Mouse (Mus musculus) myocyte (in vitro differentiated cells): Measurements from ENCODE around the gene Tbce.

Experiments
- CEBPB ChIP-seq: IDR thresholded peaks from 2 replicates; pipeline ENCODE4 v1.6.1; 2011; ENCODE audit warnings: mild to moderate bottlenecking, moderate library complexity; ENCODE audit not compliant: poor library complexity, insufficient read depth, severe bottlenecking
- E2F4 ChIP-seq: IDR thresholded peaks from one replicate; pipeline ENCODE4 v1.6.1; 2011; ENCODE audit warnings: mild to moderate bottlenecking, control low read depth, moderate library complexity; ENCODE audit not compliant: insufficient read depth
- MAX ChIP-seq: IDR thresholded peaks from one replicate; pipeline ENCODE4 v1.6.1; 2011; ENCODE audit warnings: low read depth, mild to moderate bottlenecking, control low read depth
- MYOD1 ChIP-seq, 3 experiments: IDR thresholded peaks; one replicate each; pipeline ENCODE4 v1.6.1; 2011; ENCODE audit warnings: control low read depth in 2 of 3, low read depth in 2 of 3, mild to moderate bottlenecking in 2 of 3, moderate library complexity in 1 of 3; ENCODE audit not compliant: insufficient read length in 2 of 3, control insufficient read depth in 1 of 3
- MYOG ChIP-seq, 3 experiments: IDR thresholded peaks; one replicate each; pipeline ENCODE4 v1.6.1; 2011; ENCODE audit warnings: control low read depth in 2 of 3, low read depth in 2 of 3, mild to moderate bottlenecking in 2 of 3; ENCODE audit not compliant: insufficient read length in 2 of 3, control insufficient read depth in 1 of 3, insufficient read depth in 1 of 3
- POLR2A ChIP-seq: IDR thresholded peaks from one replicate; pipeline ENCODE4 v1.6.1; 2011; ENCODE audit warnings: low read depth, mild to moderate bottlenecking, control low read depth, moderate library complexity; ENCODE audit not compliant: insufficient read length
- POLR2AphosphoS2 ChIP-seq: IDR thresholded peaks from one replicate; pipeline ENCODE4 v1.6.1; 2011; ENCODE audit warnings: low read depth, control low read depth; ENCODE audit not compliant: insufficient read length
- REST ChIP-seq: IDR thresholded peaks from one replicate; pipeline ENCODE4 v1.6.1; 2011; ENCODE audit warnings: mild to moderate bottlenecking, control low read depth, moderate library complexity; ENCODE audit not compliant: insufficient read depth, insufficient read length
- SRF ChIP-seq: IDR thresholded peaks from one replicate; pipeline ENCODE4 v1.6.1; 2011; ENCODE audit warnings: low read depth; ENCODE audit not compliant: control insufficient read depth, insufficient read length
- TCF12 ChIP-seq: IDR thresholded peaks from one replicate; pipeline ENCODE4 v1.6.1; 2011; ENCODE audit warnings: mild to moderate bottlenecking, control low read depth; ENCODE audit not compliant: poor library complexity, insufficient read depth, severe bottlenecking
- TCF3 ChIP-seq: IDR thresholded peaks from one replicate; pipeline ENCODE4 v1.6.1; 2011; ENCODE audit warnings: low read depth, control low read depth; ENCODE audit not compliant: insufficient read length
- USF1 ChIP-seq: IDR thresholded peaks from one replicate; pipeline ENCODE4 v1.6.1; 2011; ENCODE audit warnings: low read depth, mild to moderate bottlenecking, control low read depth, moderate library complexity

- no peak for TF ChIP-seq USF1
- no peak for TF ChIP-seq TCF12
- TF ChIP-seq POLR2A, result no peak
- TF ChIP-seq MYOD1 (IDR thresholded peaks at IDR 0.05; ENCODE audit: control insufficient read depth in 1 of 3, insufficient read length in 2 of 3, low read depth in 2 of 3), result no peak
- no peak for TF ChIP-seq TCF3
- no peak for TF ChIP-seq CEBPB
- no peak for TF ChIP-seq SRF
- no peak for TF ChIP-seq POLR2AphosphoS2
- no peak for TF ChIP-seq MAX
- TF ChIP-seq E2F4, result no peak
- TF ChIP-seq MYOG (IDR thresholded peaks at IDR 0.05; ENCODE audit: control insufficient read depth in 1 of 3, insufficient read depth in 1 of 3, insufficient read length in 2 of 3, low read depth in 2 of 3), result no peak
- TF ChIP-seq REST, result no peak
These were observed 13.9 kb downstream of the Tbce start for GRCm38 (mm10) chr13:14025554-14025953.
